Mouse (Mus musculus) heart, adult 2 months (tissue): ENCODE measurements around the gene Elp6.

Experiments
- EP300 ChIP-seq: fragments of 200-500 bp; IDR thresholded peaks from 2 replicates; pipeline ENCODE4 v1.6.1; 2011; ENCODE audit warnings: low read depth, low read length, control low read depth; ENCODE audit not compliant: insufficient read depth
- POLR2A ChIP-seq: fragments of 200-500 bp; IDR thresholded peaks from 2 replicates; pipeline ENCODE4 v1.6.1; 2011; ENCODE audit warnings: mild to moderate bottlenecking, low read depth, low read length, control low read depth; ENCODE audit not compliant: insufficient read depth

DNA sequence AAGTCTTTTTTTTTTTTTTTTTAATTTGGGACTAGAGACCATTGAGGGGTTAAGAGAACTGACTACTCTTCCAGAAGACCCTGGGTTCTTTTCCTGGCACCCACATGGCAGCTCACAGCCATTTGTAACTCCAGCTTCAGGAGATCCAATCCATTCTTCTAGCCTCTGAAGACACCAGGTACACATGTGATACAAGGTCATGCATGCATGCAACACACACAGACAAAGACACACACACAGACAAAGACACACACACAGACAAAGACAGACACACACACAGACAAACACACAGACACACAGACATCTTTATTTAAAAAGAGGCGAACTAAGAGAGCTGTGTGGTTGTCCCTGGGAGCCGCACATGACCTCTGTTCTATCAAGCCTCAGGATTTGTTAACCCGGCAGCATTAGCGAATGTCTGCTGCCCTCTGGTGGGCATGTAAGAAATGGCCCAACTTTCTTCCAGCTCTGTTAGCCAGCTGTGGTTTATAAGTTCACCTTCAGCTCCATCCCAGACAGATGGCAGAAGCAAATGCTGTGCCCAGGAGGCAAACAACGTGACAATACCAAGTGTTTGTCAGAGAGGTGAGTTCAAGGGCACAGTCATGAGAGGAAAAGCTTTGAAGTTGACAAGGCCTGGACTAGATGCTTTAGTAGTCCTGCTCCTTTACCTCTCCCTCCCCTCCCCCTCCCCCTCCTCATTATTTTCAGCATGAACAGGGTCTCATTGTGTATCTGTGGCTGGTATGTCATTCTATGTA is 7.9 kb upstream of the Elp6 start:
- TF ChIP-seq EP300 (0 out of 2 replicates have a peak, but pooled peaks have one; percentile 64), POLR2A (no peak)
